Mouse (Mus musculus) brain, embryonic 14.5 days (tissue): ENCODE data around the gene Hebp1.

Experiments
- CTCF ChIP-seq: fragments of 200-500 bp; IDR thresholded peaks from 2 replicates; pipeline ENCODE4 v1.5.1; 2012; ENCODE audit warnings: inconsistent platforms, mild to moderate bottlenecking, moderate library complexity, borderline replicate concordance; ENCODE audit not compliant: insufficient read depth, insufficient read length; ENCODE audit errors: extremely low read depth
- POLR2A ChIP-seq: fragments of 200-500 bp; IDR thresholded peaks from 2 replicates; pipeline ENCODE4 v1.6.1; 2012; ENCODE audit warnings: mild to moderate bottlenecking, inconsistent platforms, borderline replicate concordance; ENCODE audit not compliant: poor library complexity, insufficient read depth, insufficient read length, severe bottlenecking; ENCODE audit errors: extremely low read depth

GRCm38 (mm10) chr6:135165706-135166105 lies 32.1 kb downstream of the Hebp1 start:
- no peak for TF ChIP-seq POLR2A
- TF ChIP-seq CTCF = no peak
